Mouse (Mus musculus) midbrain, embryonic 11.5 days (tissue): ENCODE measurements at regions not wholly inside any gene's neighbourhood (a gene's known extent, or its start where the extent isn't known, plus 50 kb on each side); places are given as distances from the start of the nearest gene placed in this dataset.
A peak's percentile ranks its signal among the peaks of the same experiment; 100 is the strongest.

Source experiments
- ATAC-seq: fragments of 200-750 bp; cut with Nextera tagmentation; 2 replicates; pipeline ENCODE4 v1.8.0; 2017; ENCODE audit warnings: moderate TSS enrichment, moderate library complexity; ENCODE audit not compliant: low FRiP score
- DNase-seq: peaks from one replicate; pipeline ENCODE4 v3.0.0; 2015; ENCODE audit warnings: low spot score; ENCODE audit errors: missing footprints
- H3K27ac ChIP-seq: fragments of 300-500 bp; sonication (generic); 2 replicates; pipeline ENCODE4 v1.5.1; 2014; ENCODE audit warnings: low read depth, low read length
- H3K27me3 ChIP-seq: fragments of 300-500 bp; sonication (generic); 2 replicates; pipeline ENCODE4 v1.6.1; 2014; ENCODE audit warnings: mild to moderate bottlenecking, low read length, moderate library complexity, mixed read lengths; ENCODE audit not compliant: control insufficient read depth, insufficient read depth
- H3K36me3 ChIP-seq: fragments of 300-500 bp; sonication (generic); 2 replicates; pipeline ENCODE4 v1.6.1; 2014; ENCODE audit warnings: mild to moderate bottlenecking, low read length, moderate library complexity, mixed read lengths; ENCODE audit not compliant: control insufficient read depth, insufficient read depth
- H3K4me1 ChIP-seq: fragments of 300-500 bp; sonication (generic); 2 replicates; pipeline ENCODE4 v1.6.1; 2014; ENCODE audit warnings: low read length; ENCODE audit not compliant: control insufficient read depth, insufficient read depth
- H3K4me2 ChIP-seq: fragments of 300-500 bp; sonication (generic); 2 replicates; pipeline ENCODE4 v1.6.1; 2014; ENCODE audit warnings: mild to moderate bottlenecking, moderate library complexity
- H3K4me3 ChIP-seq: fragments of 300-500 bp; sonication (generic); 2 replicates; pipeline ENCODE4 v1.5.1; 2014; ENCODE audit warnings: low read depth, low read length
- H3K9ac ChIP-seq: fragments of 300-500 bp; sonication (generic); 2 replicates; pipeline ENCODE4 v1.6.1; 2014; ENCODE audit warnings: low read length
- H3K9me3 ChIP-seq: fragments of 300-500 bp; sonication (generic); 2 replicates; pipeline ENCODE4 v1.6.1; 2016; ENCODE audit warnings: low read length; ENCODE audit not compliant: control insufficient read depth
- WGBS: fragments of 180-500 bp; shearing (Covaris S2); extraction: QIAGEN DNeasy Blood & Tissue Kit; methylation state at CpG from one replicate; pipeline ENCODE4 v1.1.7; 2014; 5-methylcytosine and 5-hydroxymethylcytosine counted together

DNA sequence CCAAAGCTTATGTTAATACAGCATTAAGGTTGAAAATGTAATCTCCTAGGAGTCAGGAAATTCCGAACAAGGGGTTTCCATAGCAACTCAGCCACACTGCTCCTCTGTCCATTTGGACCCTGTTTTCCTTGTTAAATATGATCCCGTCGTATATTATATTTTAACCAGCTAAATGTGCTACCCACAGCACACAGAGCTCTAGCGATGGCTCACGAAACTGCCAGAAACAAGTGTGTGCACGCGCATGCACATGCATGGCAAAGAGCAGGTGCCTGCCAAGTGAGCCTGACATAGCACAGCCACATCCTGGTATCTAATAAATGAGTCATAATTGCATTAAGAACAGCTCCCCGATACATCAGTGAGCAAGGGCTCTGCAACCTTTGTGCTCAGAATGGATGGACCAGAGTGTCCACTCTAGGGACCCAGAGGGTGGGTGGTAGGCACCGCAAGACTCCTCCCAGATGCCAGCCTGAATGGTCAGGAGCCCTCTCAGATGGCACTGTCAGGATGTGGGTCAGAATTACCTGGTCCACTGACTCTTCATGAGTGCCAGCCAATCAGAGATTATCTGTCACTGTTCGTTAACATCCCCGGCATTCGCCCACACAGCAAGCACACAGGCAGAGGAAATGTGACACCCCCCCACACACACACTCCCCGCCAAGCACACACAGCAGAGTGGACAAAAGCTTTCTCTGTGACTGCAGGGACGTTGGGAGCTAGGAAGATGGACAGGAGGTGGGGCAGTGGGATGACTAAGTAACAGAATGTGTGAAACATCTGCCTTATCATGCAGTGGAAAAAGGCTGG, 272.8 kb upstream of the Zmiz1 start:
- peak overlapping the region; percentile 38 for H3K9ac ChIP-seq
- H3K9me3 ChIP-seq: no peaks in the 10 kb centered on the region
- H3K36me3 ChIP-seq: no peaks in the 10 kb centered on the region
- WGBS: 52% methylated on average over 14 of the region's 14 CpGs
- no peak overlapping the region for H3K4me3 ChIP-seq
- DNase-seq: peak; percentile 89
- H3K27me3 ChIP-seq: no peaks in the 10 kb centered on the region
- peak overlapping the region; percentile 30; the same call in 1 of the 2 replicates for H3K27ac ChIP-seq
- 0 out of 2 replicates have a peak, but pooled peaks have one; percentile 42 for ATAC-seq
- no peak overlapping the region for H3K4me2 ChIP-seq
- H3K4me1 ChIP-seq: peaks cover 15% of the 10 kb centered on the region

GRCm38 (mm10) chr14:25187715-25188114, 271.3 kb upstream of the Zmiz1 start:
- no peaks in the 10 kb centered on the region for H3K27me3 ChIP-seq
- no peaks in the 10 kb centered on the region for H3K36me3 ChIP-seq
- ATAC-seq (no peak), DNase-seq (no peak)
- H3K4me2 ChIP-seq: no peak overlapping the region
- peaks cover 15% of the 10 kb centered on the region for H3K4me1 ChIP-seq
- WGBS: 92% methylated on average over 5 of the region's 5 CpGs
- no peak overlapping the region for H3K9ac ChIP-seq
- H3K27ac ChIP-seq: no peak overlapping the region
- no peaks in the 10 kb centered on the region for H3K9me3 ChIP-seq
- H3K4me3 ChIP-seq: no peak overlapping the region

- no peak for ATAC-seq
- H3K4me1 ChIP-seq: peaks cover 15% of the 10 kb centered on the region
- H3K27me3 ChIP-seq: no peaks in the 10 kb centered on the region
- no peak for DNase-seq
- H3K9me3 ChIP-seq: no peaks in the 10 kb centered on the region
- no peak overlapping the region for H3K4me2 ChIP-seq
- 89% methylated on average over 5 of the region's 5 CpGs for WGBS
- no peak overlapping the region for H3K9ac ChIP-seq
- H3K36me3 ChIP-seq: no peaks in the 10 kb centered on the region
- no peak overlapping the region for H3K4me3 ChIP-seq
- no peak overlapping the region for H3K27ac ChIP-seq
These were observed 269.7 kb upstream of the Zmiz1 start for GRCm38 (mm10) chr14:25189256-25189655.

GRCm38 (mm10) chr14:25190680-25191270, 268.2 kb upstream of the Zmiz1 start:
- Histone ChIP-seq H3K4me3 (no peak overlapping the region), H3K9ac (no peak overlapping the region), H3K27ac (no peak overlapping the region), H3K9me3 (no peaks in the 10 kb centered on the region), H3K4me1 (peaks cover 10% of the 10 kb centered on the region), H3K27me3 (no peaks in the 10 kb centered on the region), H3K4me2 (no peak overlapping the region), H3K36me3 (no peaks in the 10 kb centered on the region)
- ATAC-seq (no peak), DNase-seq (no peak)
- WGBS: 92% methylated on average over 10 of the region's 10 CpGs

GRCm38 (mm10) chr14:25196820-25197219, 262.2 kb upstream of the Zmiz1 start:
- Histone ChIP-seq H3K9me3 (no peaks in the 10 kb centered on the region), H3K36me3 (no peaks in the 10 kb centered on the region), H3K4me2 (no peak overlapping the region), H3K4me3 (no peak overlapping the region), H3K4me1 (no peaks in the 10 kb centered on the region), H3K27ac (no peak overlapping the region), H3K27me3 (no peaks in the 10 kb centered on the region), H3K9ac (no peak overlapping the region)
- 62% methylated on average over 5 of the region's 5 CpGs for WGBS
- ATAC-seq: no peak
- DNase-seq: no peak

DNA sequence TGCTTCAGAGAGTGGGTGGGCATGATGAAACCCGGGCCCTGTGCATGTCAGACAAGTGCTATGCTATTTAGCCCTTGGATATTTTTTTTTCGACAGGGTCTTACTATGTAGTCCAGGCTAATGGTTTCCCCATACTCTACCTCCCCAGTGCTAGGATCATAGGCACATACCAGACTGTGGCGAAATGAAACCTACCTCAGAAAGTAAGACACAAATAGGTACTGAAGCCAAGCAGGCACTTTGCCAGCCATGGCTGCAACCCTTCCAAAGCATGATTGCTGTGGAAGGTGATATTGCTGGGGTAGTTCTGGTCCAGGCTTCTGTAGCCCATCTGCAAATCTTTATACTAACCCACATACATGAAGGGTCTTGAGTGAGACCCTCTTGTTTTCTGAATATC, 259.1 kb upstream of the Zmiz1 start:
- Histone ChIP-seq H3K27ac (no peak overlapping the region), H3K27me3 (no peaks in the 10 kb centered on the region)

DNA sequence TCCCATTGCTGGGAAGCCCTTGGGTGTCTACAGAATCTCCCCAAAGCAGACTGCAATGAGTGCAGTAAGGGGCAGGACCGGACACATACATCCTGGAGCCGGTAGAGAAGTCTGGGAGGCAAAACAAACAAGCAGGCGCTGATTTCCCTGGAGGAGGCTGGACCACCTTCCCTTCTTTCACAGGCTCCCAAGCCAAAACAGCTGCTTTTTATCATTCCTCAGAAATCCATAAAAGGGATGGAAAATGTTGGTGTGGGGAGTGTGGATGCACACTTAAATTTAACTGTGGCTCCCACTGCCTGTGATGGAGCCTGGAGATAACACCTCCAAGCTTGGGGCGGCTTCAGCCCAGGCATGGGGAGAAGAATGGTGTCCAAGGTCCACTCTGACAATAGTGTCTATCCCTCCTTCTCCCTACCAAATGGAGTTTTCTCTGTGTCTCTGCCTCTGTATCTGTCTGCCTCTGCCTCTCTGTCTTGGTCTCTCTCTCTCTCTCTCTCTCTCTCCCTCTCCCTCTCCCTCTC, 258.3 kb upstream of the Zmiz1 start:
- no peak overlapping the region for H3K27ac ChIP-seq

More for the DNA sequence above, 259.1 kb upstream of the Zmiz1 start:
- no peak for DNase-seq
- no peak for ATAC-seq
- Histone ChIP-seq H3K9me3 (no peaks in the 10 kb centered on the region), H3K4me2 (no peak overlapping the region), H3K36me3 (no peaks in the 10 kb centered on the region), H3K4me1 (no peaks in the 10 kb centered on the region), H3K9ac (no peak overlapping the region), H3K4me3 (no peak overlapping the region)
- 90% methylated on average over 3 of the region's 3 CpGs for WGBS

DNA sequence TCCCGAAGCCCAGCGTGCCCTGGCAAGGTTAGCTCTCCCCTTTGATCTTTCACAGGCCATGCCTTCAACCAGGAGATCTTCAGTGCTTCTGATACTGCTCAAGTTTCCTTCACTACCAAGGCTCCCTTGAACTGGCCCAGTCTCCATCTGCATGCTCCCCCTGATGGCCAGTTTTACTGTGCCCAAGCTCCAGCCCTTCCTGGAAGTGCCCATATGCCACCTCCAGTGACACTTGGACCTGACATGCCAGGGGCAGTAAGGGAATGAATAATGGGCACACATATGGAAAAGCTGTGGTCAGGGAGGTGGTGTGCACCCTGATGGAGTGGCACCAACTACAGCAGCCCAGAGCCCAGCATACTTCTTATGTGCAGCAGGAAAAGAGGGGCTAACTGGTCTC, 256.7 kb upstream of the Zmiz1 start:
- Histone ChIP-seq H3K27ac (no peak overlapping the region), H3K36me3 (no peaks in the 10 kb centered on the region), H3K4me2 (no peak overlapping the region), H3K9me3 (no peaks in the 10 kb centered on the region), H3K4me3 (no peak overlapping the region), H3K9ac (no peak overlapping the region), H3K4me1 (no peaks in the 10 kb centered on the region), H3K27me3 (no peaks in the 10 kb centered on the region; the same call in 1 of the 2 replicates)
- ATAC-seq (no peak), DNase-seq (no peak)
- 91% methylated on average over 2 of the region's 2 CpGs for WGBS

More for the DNA sequence above, 258.3 kb upstream of the Zmiz1 start:
- H3K4me1 ChIP-seq: no peaks in the 10 kb centered on the region
- H3K9me3 ChIP-seq: no peaks in the 10 kb centered on the region
- H3K36me3 ChIP-seq: no peaks in the 10 kb centered on the region
- no peak overlapping the region for H3K4me3 ChIP-seq
- no peak overlapping the region for H3K9ac ChIP-seq
- no peak overlapping the region for H3K4me2 ChIP-seq
- 74% methylated on average over 4 of the region's 4 CpGs for WGBS
- no peak for DNase-seq
- no peak for ATAC-seq
- no peaks in the 10 kb centered on the region for H3K27me3 ChIP-seq

DNA sequence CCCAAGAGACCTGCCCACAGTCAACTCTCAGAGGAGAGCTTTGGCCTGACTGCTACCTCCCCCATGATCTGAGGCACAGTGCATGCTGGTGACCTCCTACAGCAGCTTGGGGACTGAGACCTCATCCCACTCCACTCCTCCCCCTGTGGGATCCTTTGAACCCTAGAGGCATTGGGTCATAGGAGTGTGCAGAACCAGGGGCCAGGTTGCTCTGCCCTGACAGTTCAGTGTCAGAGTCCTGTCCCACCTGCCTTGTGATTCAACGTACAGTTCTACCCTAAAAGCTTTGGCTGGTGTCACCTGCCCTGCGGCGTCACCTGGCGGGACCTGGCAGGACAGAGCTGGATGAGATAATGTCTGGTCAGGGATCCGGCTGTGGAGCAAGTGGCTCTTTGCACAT, 254.9 kb upstream of the Zmiz1 start:
- DNase-seq: no peak
- WGBS: 96% methylated on average over 5 of the region's 5 CpGs

More for the DNA sequence above, 254.9 kb upstream of the Zmiz1 start:
- Histone ChIP-seq H3K36me3 (no peaks in the 10 kb centered on the region), H3K9ac (no peak overlapping the region), H3K4me3 (no peak overlapping the region), H3K27me3 (no peaks in the 10 kb centered on the region; the same call in 1 of the 2 replicates), H3K4me2 (no peak overlapping the region), H3K9me3 (no peaks in the 10 kb centered on the region), H3K27ac (no peak overlapping the region), H3K4me1 (no peaks in the 10 kb centered on the region)
- no peak for ATAC-seq
